Mouse (Mus musculus): Measurements from ENCODE around the gene Adap2. TPM values are rescaled to one million over a fixed set of nuclear protein-coding genes. Genes with fewer than 3 reads are reported as not detected.
"Not testable (repeated sequence)": the region's sequence is repeated elsewhere in the genome, so short reads cannot be mapped to it uniquely, and the experiment has no call there.

The Adap2 gene
- polyA plus RNA-seq, 1 experiment from 2014 or later = 2.7 TPM

DNA sequence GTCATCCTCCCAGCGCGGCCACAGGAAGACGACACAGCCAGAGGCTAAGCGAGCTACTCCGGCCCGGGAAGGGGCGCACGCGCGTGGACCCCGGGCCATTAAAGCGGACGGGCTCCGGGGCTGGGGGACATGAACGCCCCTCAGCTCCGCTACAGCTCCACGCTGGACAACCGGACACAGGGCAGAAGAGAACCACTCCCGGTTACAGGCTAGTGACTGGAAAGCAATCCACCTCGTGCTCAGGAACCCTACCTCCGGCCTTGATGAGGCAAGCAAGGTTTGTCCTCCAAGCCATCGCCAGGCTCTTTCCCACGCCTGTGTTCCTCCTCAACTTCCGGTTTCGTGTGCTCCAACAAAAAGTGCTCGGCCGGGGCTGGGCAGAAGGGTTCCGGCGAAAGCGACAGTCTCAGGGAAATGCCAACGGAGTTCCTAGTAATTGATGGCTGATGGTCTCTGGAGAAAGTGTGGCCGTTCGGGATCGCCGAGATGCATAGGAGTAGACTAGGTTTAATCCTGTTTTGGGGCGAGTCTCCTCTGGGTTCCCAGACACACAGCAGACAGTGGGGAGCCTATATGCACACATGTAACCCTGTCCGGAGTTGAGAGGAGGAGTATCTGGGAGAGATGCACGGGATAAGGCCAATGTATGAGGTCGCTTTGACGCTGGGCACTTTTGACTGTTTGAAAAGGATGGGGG, 11.9 kb upstream of the Adap2 start, which contains the start of gene Tefm:
Gene Tefm (minus strand): TSS at position 351 of the 697 bp plus-strand sequence.
- Histone ChIP-seq H3K9ac (ENCODE audit: low read depth, low read length) (peak within 1 kb of the TSS; percentile 66), H3K4me1 (replicated peaks; ENCODE audit: control insufficient read depth, insufficient read depth, low read length) (peaks cover 5% of the 10 kb centered on the region), H3K4me3 (ENCODE audit: low read depth, low read length) (peak within 1 kb of the TSS; percentile 57), H3K9me3 (ENCODE audit: control insufficient read depth, low read length) (no peaks in the 10 kb centered on the region), H3K36me3 (ENCODE audit: control insufficient read depth, insufficient read depth, low read length) (peaks cover 10% of the 10 kb centered on the region; the same call in 1 of the 2 replicates), H3K4me2 (peak within 1 kb of the TSS; percentile 84), H3K27ac (ENCODE audit: low read depth, low read length) (peak within 1 kb of the TSS; percentile 46), H3K27me3 (replicated peaks; ENCODE audit: control insufficient read depth, insufficient read depth, low read length) (no peaks in the 10 kb centered on the region)
- 0% methylated on average over 40 of the region's 40 CpGs for WGBS
- ATAC-seq (replicated peaks; ENCODE audit: low FRiP score) (peak; percentile 92), DNase-seq (ENCODE audit: low spot score) (peak; percentile 88)

DNA sequence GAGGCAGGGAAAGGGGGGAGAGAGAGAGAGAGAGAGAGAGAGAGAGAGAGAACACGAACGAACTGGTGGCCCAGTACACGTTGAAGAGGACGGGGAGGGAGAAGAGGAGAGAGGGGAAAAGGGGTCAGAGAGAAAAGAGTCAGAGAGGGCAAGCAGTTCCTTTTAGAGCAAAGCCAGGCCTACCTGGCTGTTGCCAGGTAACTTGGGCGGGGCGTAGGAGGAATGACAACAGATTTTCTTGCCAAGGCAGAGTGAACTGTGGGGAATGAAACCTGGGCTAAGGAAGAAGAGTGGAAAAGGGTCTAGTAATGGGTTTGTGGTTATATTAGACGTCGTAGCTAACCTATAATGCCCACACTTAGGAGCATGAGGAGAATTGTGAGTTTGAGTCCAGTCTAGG, 11.0 kb upstream of the Adap2 start:
- Histone ChIP-seq H3K27ac (ENCODE audit: low read depth, low read length) (no peak overlapping the region), H3K9me3 (ENCODE audit: control insufficient read depth, low read length) (no peaks in the 10 kb centered on the region), H3K27me3 (replicated peaks; ENCODE audit: control insufficient read depth, insufficient read depth, low read length) (no peaks in the 10 kb centered on the region), H3K4me3 (ENCODE audit: low read depth, low read length) (peak overlapping the region; percentile 57), H3K4me2 (peak overlapping the region; percentile 84), H3K36me3 (ENCODE audit: control insufficient read depth, insufficient read depth, low read length) (peaks cover 10% of the 10 kb centered on the region; the same call in 1 of the 2 replicates), H3K4me1 (replicated peaks; ENCODE audit: control insufficient read depth, insufficient read depth, low read length) (peaks cover 5% of the 10 kb centered on the region), H3K9ac (ENCODE audit: low read depth, low read length) (no peak overlapping the region)
- ATAC-seq (replicated peaks; ENCODE audit: low FRiP score) (no peak), DNase-seq (ENCODE audit: low spot score) (no peak)
- WGBS = 47% methylated on average over 8 of the region's 8 CpGs

DNA sequence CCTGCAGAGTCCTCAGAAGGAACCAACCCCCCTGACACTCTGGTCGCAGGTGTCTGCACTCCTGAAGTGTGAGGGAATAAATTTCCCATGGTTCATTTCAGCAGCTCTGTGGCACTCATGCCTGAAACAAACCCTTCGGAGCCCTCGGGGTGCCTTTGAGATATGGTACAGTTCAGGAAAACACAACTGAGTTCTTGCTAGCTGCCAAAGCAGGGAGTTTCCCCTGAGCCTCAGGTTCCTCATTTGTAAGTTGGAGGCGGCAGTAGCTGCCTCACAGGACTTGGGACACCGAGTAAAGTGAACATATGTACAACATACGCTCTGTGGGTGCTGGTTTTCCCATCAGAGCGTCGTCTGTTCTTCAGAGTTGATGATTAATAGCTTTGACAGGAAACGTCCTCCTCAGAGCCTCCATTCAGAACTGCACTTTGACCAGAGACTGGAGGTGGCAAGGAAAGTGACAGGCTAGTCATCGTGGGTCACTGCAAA, 8.1 kb upstream of the Adap2 start:
- 29% methylated on average over 10 of the region's 10 CpGs for WGBS
- ATAC-seq (replicated peaks; ENCODE audit: low FRiP score) (no peak), DNase-seq (ENCODE audit: low spot score) (no peak)
- H3K4me2 ChIP-seq = peak overlapping the region; percentile 33
- H3K36me3 ChIP-seq (ENCODE audit: control insufficient read depth, insufficient read depth, low read length) = no peaks in the 10 kb centered on the region
- 0 out of 2 replicates have a peak overlapping the region, but pooled peaks have one; percentile 12 for H3K9ac ChIP-seq (ENCODE audit: low read depth, low read length)
- no peak overlapping the region for H3K4me3 ChIP-seq (ENCODE audit: low read depth, low read length)
- H3K27ac ChIP-seq (ENCODE audit: low read depth, low read length) = peak overlapping the region; percentile 5; the same call in 1 of the 2 replicates
- H3K27me3 ChIP-seq (replicated peaks; ENCODE audit: control insufficient read depth, insufficient read depth, low read length) = no peaks in the 10 kb centered on the region
- no peaks in the 10 kb centered on the region for H3K9me3 ChIP-seq (ENCODE audit: control insufficient read depth, low read length)
- H3K4me1 ChIP-seq (replicated peaks; ENCODE audit: control insufficient read depth, insufficient read depth, low read length) = peaks cover 5% of the 10 kb centered on the region

DNA sequence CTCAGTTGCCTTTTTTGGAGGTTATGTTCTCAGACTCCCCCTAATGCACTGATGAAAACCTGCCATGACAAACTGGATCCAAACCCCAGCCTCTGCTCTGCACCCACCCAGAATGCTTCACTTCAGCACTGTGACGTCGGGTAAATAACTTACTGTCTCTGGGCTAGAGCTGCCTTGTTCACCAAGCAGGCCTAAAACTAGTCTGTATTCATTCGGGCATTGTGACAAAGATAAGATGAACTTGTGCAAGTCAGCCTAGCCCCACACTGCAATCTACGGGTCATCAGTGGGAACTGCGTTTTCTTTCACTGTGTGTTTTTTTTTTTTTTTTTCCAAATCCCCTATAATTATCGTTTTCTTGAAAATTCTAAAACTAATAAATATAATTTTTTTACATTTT, 6.2 kb upstream of the Adap2 start:
- Histone ChIP-seq H3K9me3 (ENCODE audit: control insufficient read depth, low read length) (no peaks in the 10 kb centered on the region), H3K4me3 (ENCODE audit: low read depth, low read length) (no peak overlapping the region), H3K27me3 (replicated peaks; ENCODE audit: control insufficient read depth, insufficient read depth, low read length) (peaks cover 5% of the 10 kb centered on the region; the same call in 1 of the 2 replicates), H3K27ac (ENCODE audit: low read depth, low read length) (no peak overlapping the region), H3K4me2 (no peak overlapping the region), H3K36me3 (ENCODE audit: control insufficient read depth, insufficient read depth, low read length) (no peaks in the 10 kb centered on the region), H3K9ac (ENCODE audit: low read depth, low read length) (no peak overlapping the region), H3K4me1 (replicated peaks; ENCODE audit: control insufficient read depth, insufficient read depth, low read length) (peaks cover 5% of the 10 kb centered on the region)
- ATAC-seq (replicated peaks; ENCODE audit: low FRiP score) (no peak), DNase-seq (ENCODE audit: low spot score) (no peak)
- 52% methylated on average over 6 of the region's 6 CpGs for WGBS

DNA sequence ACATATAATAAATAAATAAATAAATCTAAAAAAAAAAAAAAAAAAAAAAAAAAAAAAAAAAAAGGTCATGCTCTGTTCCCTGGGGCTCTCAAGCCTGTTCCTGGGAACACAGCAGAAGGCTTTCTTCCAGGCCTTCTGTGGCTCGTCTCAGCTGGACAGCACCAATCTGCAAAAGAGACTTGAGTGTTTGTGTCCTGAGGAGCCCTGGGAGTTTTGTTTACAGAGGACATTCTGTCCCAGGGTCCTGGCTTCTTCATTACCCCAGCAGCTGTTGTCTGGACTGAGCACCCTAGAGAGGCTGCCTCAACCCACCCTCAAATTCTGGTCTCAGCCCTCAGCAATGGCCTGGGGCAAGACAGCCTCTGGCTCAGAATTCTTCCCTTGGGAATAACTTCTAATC, 5.6 kb upstream of the Adap2 start:
- Histone ChIP-seq H3K4me3 (ENCODE audit: low read depth, low read length) (no peak overlapping the region), H3K9me3 (ENCODE audit: control insufficient read depth, low read length) (no peaks in the 10 kb centered on the region), H3K4me1 (replicated peaks; ENCODE audit: control insufficient read depth, insufficient read depth, low read length) (peaks cover 7% of the 10 kb centered on the region), H3K27ac (ENCODE audit: low read depth, low read length) (no peak overlapping the region), H3K36me3 (ENCODE audit: control insufficient read depth, insufficient read depth, low read length) (no peaks in the 10 kb centered on the region), H3K9ac (ENCODE audit: low read depth, low read length) (no peak overlapping the region), H3K4me2 (no peak overlapping the region), H3K27me3 (replicated peaks; ENCODE audit: control insufficient read depth, insufficient read depth, low read length) (peaks cover 5% of the 10 kb centered on the region; the same call in 1 of the 2 replicates)
- DNase-seq (ENCODE audit: low spot score) (no peak), ATAC-seq (replicated peaks; ENCODE audit: low FRiP score) (no peak)
- WGBS = 57% methylated on average over 1 of the region's 1 CpGs

DNA sequence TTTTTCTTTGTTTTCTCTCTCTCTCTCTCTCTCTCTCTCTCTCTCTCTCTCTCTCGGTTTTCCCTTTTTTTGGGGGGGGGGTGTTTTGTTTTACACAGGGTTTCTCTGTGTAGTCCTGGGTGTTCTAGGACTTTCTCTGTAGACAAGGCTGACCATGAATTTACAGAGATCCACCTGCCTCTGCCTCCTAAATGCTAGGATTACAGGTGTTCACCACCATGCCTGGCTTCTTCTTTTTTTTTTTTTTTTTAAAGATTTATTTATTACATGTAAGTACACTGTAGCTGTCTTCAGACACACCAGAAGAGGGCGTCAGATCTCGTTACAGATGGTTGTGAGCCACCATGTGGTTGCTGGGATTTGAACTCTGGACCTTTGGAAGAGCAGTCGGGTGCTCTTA, 4.9 kb upstream of the Adap2 start:
- WGBS = 47% methylated on average over 1 of the region's 4 CpGs
- DNase-seq (ENCODE audit: low spot score); H3K9ac ChIP-seq (ENCODE audit: low read depth, low read length); H3K27ac ChIP-seq (ENCODE audit: low read depth, low read length); H3K36me3 ChIP-seq (ENCODE audit: control insufficient read depth, insufficient read depth, low read length); H3K27me3 ChIP-seq (replicated peaks; ENCODE audit: control insufficient read depth, insufficient read depth, low read length); ATAC-seq (replicated peaks; ENCODE audit: low FRiP score); H3K9me3 ChIP-seq (ENCODE audit: control insufficient read depth, low read length); H3K4me3 ChIP-seq (ENCODE audit: low read depth, low read length); H3K4me2 ChIP-seq: not testable (repeated sequence)
- peaks cover 11% of the 10 kb centered on the region for H3K4me1 ChIP-seq (replicated peaks; ENCODE audit: control insufficient read depth, insufficient read depth, low read length)

DNA sequence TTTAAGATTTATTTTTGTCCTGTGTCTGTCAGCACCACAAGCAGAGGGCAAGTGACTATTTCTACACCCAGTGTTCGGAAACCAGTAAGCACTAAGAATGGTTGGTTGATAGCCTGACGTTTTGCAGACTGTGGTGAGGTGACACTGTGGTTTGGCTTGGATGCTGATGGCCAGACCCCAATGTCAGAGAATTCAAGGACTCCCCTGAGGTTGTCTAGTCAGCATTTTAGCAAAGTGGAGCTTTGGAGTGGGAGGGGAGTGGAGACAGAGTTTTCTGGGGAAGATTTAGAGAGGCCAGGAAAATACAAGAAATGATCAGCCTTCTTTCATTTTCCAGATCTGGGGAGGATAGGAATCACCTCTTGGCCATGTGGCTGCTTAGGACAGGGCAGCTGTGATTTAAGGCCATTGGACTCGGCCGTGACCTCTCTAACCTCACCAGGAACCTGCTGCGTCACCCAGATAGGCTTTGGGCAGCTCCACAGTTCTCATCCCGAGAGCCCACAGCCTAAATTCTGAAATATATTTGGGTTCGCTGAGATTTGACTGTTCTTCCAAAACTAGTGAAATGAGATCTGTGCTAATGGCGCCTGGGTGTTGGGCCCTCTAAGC, 4.4 kb upstream of the Adap2 start:
- Histone ChIP-seq H3K36me3 (ENCODE audit: control insufficient read depth, insufficient read depth, low read length) (no peaks in the 10 kb centered on the region), H3K27ac (ENCODE audit: low read depth, low read length) (no peak overlapping the region), H3K9me3 (ENCODE audit: control insufficient read depth, low read length) (no peaks in the 10 kb centered on the region), H3K4me3 (ENCODE audit: low read depth, low read length) (no peak overlapping the region), H3K4me2 (no peak overlapping the region), H3K4me1 (replicated peaks; ENCODE audit: control insufficient read depth, insufficient read depth, low read length) (peaks cover 11% of the 10 kb centered on the region), H3K9ac (ENCODE audit: low read depth, low read length) (no peak overlapping the region), H3K27me3 (replicated peaks; ENCODE audit: control insufficient read depth, insufficient read depth, low read length) (peaks cover 14% of the 10 kb centered on the region)
- ATAC-seq (replicated peaks; ENCODE audit: low FRiP score) (no peak), DNase-seq (ENCODE audit: low spot score) (no peak)
- WGBS = 69% methylated on average over 8 of the region's 8 CpGs

DNA sequence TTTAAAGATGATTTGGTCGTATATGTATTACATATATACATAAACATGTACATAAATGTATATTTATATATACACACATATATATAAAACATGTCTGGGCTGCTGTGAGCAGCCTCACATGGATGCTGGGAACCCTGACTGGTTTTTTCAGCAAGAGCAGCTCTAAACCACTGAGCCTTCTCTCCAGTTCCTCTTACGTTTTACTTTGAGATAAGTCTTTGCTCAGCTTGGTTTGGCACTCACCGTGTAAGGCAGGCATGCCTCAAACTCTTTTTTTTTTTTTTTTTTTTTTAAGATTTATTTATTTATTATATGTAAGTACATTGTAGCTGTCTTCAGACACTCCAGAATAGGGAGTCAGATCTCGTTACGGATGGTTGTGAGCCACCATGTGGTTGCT, 3.3 kb upstream of the Adap2 start:
- Histone ChIP-seq H3K27ac (ENCODE audit: low read depth, low read length) (no peak overlapping the region), H3K27me3 (replicated peaks; ENCODE audit: control insufficient read depth, insufficient read depth, low read length) (peaks cover 23% of the 10 kb centered on the region), H3K4me2 (no peak overlapping the region), H3K4me3 (ENCODE audit: low read depth, low read length) (no peak overlapping the region), H3K36me3 (ENCODE audit: control insufficient read depth, insufficient read depth, low read length) (no peaks in the 10 kb centered on the region), H3K9ac (ENCODE audit: low read depth, low read length) (no peak overlapping the region), H3K4me1 (replicated peaks; ENCODE audit: control insufficient read depth, insufficient read depth, low read length) (peaks cover 11% of the 10 kb centered on the region), H3K9me3 (ENCODE audit: control insufficient read depth, low read length) (no peaks in the 10 kb centered on the region)
- 59% methylated on average over 5 of the region's 5 CpGs for WGBS
- no peak for ATAC-seq (replicated peaks; ENCODE audit: low FRiP score)
- DNase-seq (ENCODE audit: low spot score) = no peak
